Mouse (Mus musculus): ENCODE data around the gene Mylk3.

GRCm38 (mm10) chr8:85373435-85374039 is 12.6 kb downstream of the Mylk3 start:
- no peak for TF ChIP-seq CTCF (IDR thresholded peaks at IDR 0.05; ENCODE audit: low read depth)
- TF ChIP-seq EP300 (optimal IDR thresholded peaks at IDR 0.05) = no peak

Data from stomach, postnatal 0 days (tissue).